Mouse (Mus musculus) stomach, embryonic 16.5 days (tissue): Measurements from ENCODE around the gene Socs7. TPM values are rescaled to one million over a fixed set of nuclear protein-coding genes. Genes with fewer than 3 reads are reported as not detected.

Source experiments
- polyA plus RNA-seq: library from polyadenylated mRNA; unstranded; fragments of >200 nt; fragmentation: Nextera tagmentation; extraction: Ambion mirVana; gene quantifications from 2 replicates; pipeline ENCODE4 v1.2.1, GENCODE M21; 2015

Gene Socs7
- polyA plus RNA-seq, 1 experiment from 2014 or later, result 3.4 TPM

Other genes with a start within 250 kb of the Socs7 start
- gene Tbx21, start 247.2 kb upstream of the Socs7 start, polyA plus RNA-seq, result 0.09 and 0.13 TPM in 2 replicates
- 2.0 and 2.5 TPM in 2 replicates for gene Tbkbp1, start 211.1 kb upstream of the Socs7 start, polyA plus RNA-seq
- 32.9 and 36.4 TPM in 2 replicates for gene Kpnb1, start 174.7 kb upstream of the Socs7 start, polyA plus RNA-seq
- gene Npepps, start 81.9 kb upstream of the Socs7 start, polyA plus RNA-seq, result 94.7 and 95.8 TPM in 2 replicates
- gene Mrpl45, start 46.8 kb upstream of the Socs7 start, polyA plus RNA-seq, result 38.5 and 38.6 TPM in 2 replicates
- gene Gpr179, start 10.5 kb upstream of the Socs7 start, polyA plus RNA-seq, result 0.25 and 0.36 TPM in 2 replicates
- 4.4 and 4.8 TPM in 2 replicates for gene Arhgap23, start 53.0 kb downstream of the Socs7 start, polyA plus RNA-seq
- gene 4933428G20Rik, start 137.8 kb downstream of the Socs7 start, polyA plus RNA-seq, result 0.80 and 0.90 TPM in 2 replicates
- 0.36 and 0.39 TPM in 2 replicates for gene Srcin1, start 213.6 kb downstream of the Socs7 start, polyA plus RNA-seq